15 mouse cellular contexts compared by ENCODE assay signal in genomic region chr12:71433549-71434200, GRCm38 (mm10).
A peak's percentile ranks its signal among the peaks of the same experiment; 100 is the strongest.
DNase-seq lines count a peak whose midpoint lies in the region; ATAC-seq and TF ChIP-seq lines count a peak whose summit lies in the region.
"Had no signal": no experiment of that assay in that cellular context is flagged by ENCODE, and none has a peak within 500 bp of the region (broad histone marks: within the 10 kb centered on the region; RNA-seq: fewer than 3 reads in every experiment).

No protein-coding gene starts in this region.

- 26% methylated on average over 9 of the region's 9 CpGs for WGBS in intestine, embryonic 14.5 days
- WGBS in intestine, postnatal 0 days, result 41% methylated on average over 9 of the region's 9 CpGs
- 30% methylated on average over 9 of the region's 9 CpGs for WGBS in embryonic facial prominence, embryonic 14.5 days
- 17% methylated on average over 9 of the region's 9 CpGs for WGBS in limb, embryonic 11.5 days

- H3K9ac ChIP-seq in intestine, embryonic 14.5 days (ENCODE audit: low read length), result no peak overlapping the region
- no peak overlapping the region for H3K9ac ChIP-seq in intestine, postnatal 0 days (ENCODE audit: low read depth, low read length)
- no peak overlapping the region for H3K9ac ChIP-seq in embryonic facial prominence, embryonic 14.5 days (ENCODE audit: low read depth, low read length)
- no peak overlapping the region for H3K9ac ChIP-seq in limb, embryonic 11.5 days (ENCODE audit: low read length)
- H3K9ac ChIP-seq: heart, embryonic 15.5 days had no signal

- no peak for DNase-seq in intestine, embryonic 14.5 days (ENCODE audit: low spot score)
- peak; percentile 70 for DNase-seq in brain, embryonic 14.5 days (ENCODE audit: low read depth)
- no peak for DNase-seq in embryonic facial prominence, embryonic 14.5 days (ENCODE audit: low spot score)
- DNase-seq in limb, embryonic 11.5 days (ENCODE audit: low spot score), result no peak
- no peak for DNase-seq in urinary bladder, postnatal 14 days (ENCODE audit: low spot score)
- no peak for DNase-seq in left cerebral cortex, postnatal 10 days (ENCODE audit: extremely low spot score in 1 of 2, low spot score in 2 of 2)
- DNase-seq: cerebellum, postnatal 10 days; gastrocnemius, postnatal 14 days; layer of hippocampus, adult 9-11 months had no signal

- no peak for TF ChIP-seq POLR2A in brain, embryonic 14.5 days (IDR thresholded peaks at IDR 0.05; ENCODE audit: borderline replicate concordance, extremely low read depth, insufficient read depth, insufficient read length, poor library complexity, severe bottlenecking)

- H3K4me3 ChIP-seq in intestine, embryonic 14.5 days (ENCODE audit: low read depth, low read length), result no peak overlapping the region
- no peak overlapping the region for H3K4me3 ChIP-seq in intestine, postnatal 0 days (ENCODE audit: low read depth, low read length)
- no peak overlapping the region for H3K4me3 ChIP-seq in embryonic facial prominence, embryonic 14.5 days (ENCODE audit: low read depth, low read length)
- H3K4me3 ChIP-seq in limb, embryonic 11.5 days (ENCODE audit: low read depth, low read length), result no peak overlapping the region
- H3K4me3 ChIP-seq: erythroblast, embryonic 14.5 days; heart, embryonic 15.5 days had no signal

- H3K27ac ChIP-seq in intestine, embryonic 14.5 days (ENCODE audit: low read depth), result no peak overlapping the region
- no peak overlapping the region for H3K27ac ChIP-seq in intestine, postnatal 0 days (ENCODE audit: low read depth, low read length)
- H3K27ac ChIP-seq in embryonic facial prominence, embryonic 14.5 days (replicated peaks; ENCODE audit: low read depth, low read length), result no peak overlapping the region
- no peak overlapping the region for H3K27ac ChIP-seq in limb, embryonic 11.5 days (replicated peaks; ENCODE audit: low read depth, low read length)
- H3K27ac ChIP-seq: heart, embryonic 15.5 days had no signal

- no peaks in the 10 kb centered on the region for H3K36me3 ChIP-seq in intestine, embryonic 14.5 days (ENCODE audit: control insufficient read depth, insufficient read depth, low read length)
- H3K36me3 ChIP-seq in intestine, postnatal 0 days (ENCODE audit: control insufficient read depth, insufficient read depth), result no peaks in the 10 kb centered on the region
- H3K36me3 ChIP-seq in embryonic facial prominence, embryonic 14.5 days (ENCODE audit: control insufficient read depth, insufficient read depth, low read length), result no peaks in the 10 kb centered on the region
- no peaks in the 10 kb centered on the region for H3K36me3 ChIP-seq in limb, embryonic 11.5 days (ENCODE audit: control insufficient read depth, insufficient read depth, low read length)
- H3K36me3 ChIP-seq: G1E; heart, embryonic 15.5 days had no signal

- H3K4me2 ChIP-seq in intestine, embryonic 14.5 days (ENCODE audit: low read length), result no peak overlapping the region
- H3K4me2 ChIP-seq in intestine, postnatal 0 days (replicated peaks; ENCODE audit: low read depth), result no peak overlapping the region
- no peak overlapping the region for H3K4me2 ChIP-seq in embryonic facial prominence, embryonic 14.5 days (ENCODE audit: low read depth, low read length)
- no peak overlapping the region for H3K4me2 ChIP-seq in limb, embryonic 11.5 days (ENCODE audit: low read depth, severe bottlenecking)
- H3K4me2 ChIP-seq: heart, embryonic 15.5 days had no signal

- no peak for TF ChIP-seq CTCF in intestine, postnatal 0 days (IDR thresholded peaks at IDR 0.05; ENCODE audit: low read depth)
- no peak for TF ChIP-seq CTCF in brain, embryonic 14.5 days (IDR thresholded peaks at IDR 0.05; ENCODE audit: borderline replicate concordance, extremely low read depth, insufficient read depth, insufficient read length)

- intact Hi-C loops in left cerebral cortex, postnatal 10 days (cut with DNase I), result no loop called here

- H3K9me3 ChIP-seq in intestine, embryonic 14.5 days (ENCODE audit: control insufficient read depth, low read length), result no peaks in the 10 kb centered on the region
- no peaks in the 10 kb centered on the region for H3K9me3 ChIP-seq in intestine, postnatal 0 days (ENCODE audit: control insufficient read depth)
- H3K9me3 ChIP-seq in embryonic facial prominence, embryonic 14.5 days (ENCODE audit: control insufficient read depth, low read length), result no peaks in the 10 kb centered on the region
- H3K9me3 ChIP-seq in limb, embryonic 11.5 days (ENCODE audit: control insufficient read depth, low read length), result no peaks in the 10 kb centered on the region
- H3K9me3 ChIP-seq: G1E; heart, embryonic 15.5 days had no signal

- peak; percentile 45 for ATAC-seq in intestine, embryonic 14.5 days (replicated peaks; ENCODE audit: low FRiP score, low TSS enrichment, low read depth)
- no peak for ATAC-seq in intestine, postnatal 0 days
- ATAC-seq in embryonic facial prominence, embryonic 14.5 days (ENCODE audit: low read depth), result 0 out of 2 replicates have a peak, but pooled peaks have one; percentile 38
- 0 out of 2 replicates have a peak, but pooled peaks have one; percentile 16 for ATAC-seq in limb, embryonic 11.5 days (ENCODE audit: insufficient number of reproducible peaks, low FRiP score, low TSS enrichment, low read depth)
- ATAC-seq in inflammation-experienced regulatory T-cells, adult 6 months, result no peak
- ATAC-seq: activated CD4-positive, CD25-positive, alpha-beta regulatory T cell, adult 4 months had no signal

- H3K27me3 ChIP-seq in intestine, embryonic 14.5 days (replicated peaks; ENCODE audit: control insufficient read depth, insufficient read depth, low read length), result no peaks in the 10 kb centered on the region
- no peaks in the 10 kb centered on the region for H3K27me3 ChIP-seq in intestine, postnatal 0 days (replicated peaks; ENCODE audit: control insufficient read depth, insufficient read depth, low read length)
- no peaks in the 10 kb centered on the region for H3K27me3 ChIP-seq in embryonic facial prominence, embryonic 14.5 days (replicated peaks; ENCODE audit: control insufficient read depth, insufficient read depth, low read length)
- no peaks in the 10 kb centered on the region for H3K27me3 ChIP-seq in limb, embryonic 11.5 days (ENCODE audit: control insufficient read depth, insufficient read depth, low read length)
- H3K27me3 ChIP-seq: heart, embryonic 15.5 days had no signal

- peaks cover 17% of the 10 kb centered on the region for H3K4me1 ChIP-seq in intestine, embryonic 14.5 days (replicated peaks; ENCODE audit: control insufficient read depth, insufficient read depth, low read length)
- H3K4me1 ChIP-seq in intestine, postnatal 0 days (replicated peaks; ENCODE audit: control insufficient read depth, insufficient read depth, low read length), result no peaks in the 10 kb centered on the region
- H3K4me1 ChIP-seq in embryonic facial prominence, embryonic 14.5 days (ENCODE audit: control insufficient read depth, insufficient read depth, low read length), result peaks cover 26% of the 10 kb centered on the region
- peaks cover 20% of the 10 kb centered on the region for H3K4me1 ChIP-seq in limb, embryonic 11.5 days (ENCODE audit: control insufficient read depth, insufficient read depth, low read length)

Comparison
In these comparisons a context has a peak if more than half of its experiments do, and no peak if none do; other contexts are left out.
1. ATAC-seq: peak in intestine, embryonic 14.5 days (single experiment), embryonic facial prominence, embryonic 14.5 days (single experiment) and limb, embryonic 11.5 days (single experiment); none in intestine, postnatal 0 days (single experiment) and inflammation-experienced regulatory T-cells, adult 6 months (single experiment).